Mouse (Mus musculus) left cerebral cortex, postnatal 4 days (tissue): ENCODE results near the gene Sema3d. TPM values are rescaled to one million over a fixed set of nuclear protein-coding genes. Genes with fewer than 3 reads are reported as not detected.

Source experiments
- DNase-seq: peaks from one replicate; pipeline ENCODE4 v3.0.0-alpha.2; 2022
- intact Hi-C: fragments of 180-260 bp; cut with DNase I; formaldehyde crosslinking; loops from one replicate; pipeline ENCODE4 v1.15.1; 2025
- total RNA-seq, 2 experiments: library from RNA; stranded (reverse); gene quantifications; 2 replicates each; pipeline ENCODE4 v1.2.3; 2021

Sema3d gene
- total RNA-seq = 1 to 10 TPM; 6.3 to 6.9 TPM

- intact Hi-C loops = loop anchor here (5.0 kb wide), 1 partner anchor 356 kb away; no protein-coding TSS in a partner anchor
- peak; percentile 83 for DNase-seq
Observed at GRCm38 (mm10) chr5:12383133-12383959, at the start of gene Sema3d. Sema3d (plus strand) TSS chr5:12383385.

GRCm38 (mm10) chr5:12377261-12377660, 5.9 kb upstream of the Sema3d start:
- intact Hi-C loops = no loop called here
- DNase-seq = no peak

GRCm38 (mm10) chr5:12378900-12379299, 4.3 kb upstream of the Sema3d start:
- intact Hi-C loops = no loop called here
- no peak for DNase-seq

- intact Hi-C loops = loop anchor here (5.0 kb wide), 1 partner anchor 355 kb away; no protein-coding TSS in a partner anchor
- DNase-seq = no peak
Observed at GRCm38 (mm10) chr5:12382010-12382409, 1.2 kb upstream of the Sema3d start.

- DNase-seq = no peak
- intact Hi-C loops = loop anchor here (5.0 kb wide), 1 partner anchor 357 kb away; no protein-coding TSS in a partner anchor
Observed at GRCm38 (mm10) chr5:12383960-12384285, 738 bp downstream of the Sema3d start.

GRCm38 (mm10) chr5:12392667-12393066, 9.5 kb downstream of the Sema3d start:
- DNase-seq = no peak
- intact Hi-C loops = no loop called here

- no peak for DNase-seq
- intact Hi-C loops = no loop called here
Observed at GRCm38 (mm10) chr5:12399271-12399670, 16.1 kb downstream of the Sema3d start.

GRCm38 (mm10) chr5:12404229-12404628, 21.0 kb downstream of the Sema3d start:
- DNase-seq = no peak
- intact Hi-C loops = no loop called here

GRCm38 (mm10) chr5:12412595-12412994, 29.4 kb downstream of the Sema3d start:
- no peak for DNase-seq
- intact Hi-C loops = no loop called here

GRCm38 (mm10) chr5:12423264-12423663, 40.1 kb downstream of the Sema3d start:
- intact Hi-C loops = no loop called here
- DNase-seq = no peak

- DNase-seq = no peak
- intact Hi-C loops = no loop called here
Observed at GRCm38 (mm10) chr5:12441737-12442136, 58.6 kb downstream of the Sema3d start.

- no peak for DNase-seq
- intact Hi-C loops = no loop called here
Observed at GRCm38 (mm10) chr5:12442176-12443105, 59.3 kb downstream of the Sema3d start.

- DNase-seq = no peak
- intact Hi-C loops = no loop called here
Observed at GRCm38 (mm10) chr5:12451089-12451488, 67.9 kb downstream of the Sema3d start.

- no peak for DNase-seq
- intact Hi-C loops = no loop called here
Observed at GRCm38 (mm10) chr5:12454946-12455345, 71.8 kb downstream of the Sema3d start.

GRCm38 (mm10) chr5:12457509-12457908, 74.3 kb downstream of the Sema3d start:
- DNase-seq = no peak
- intact Hi-C loops = no loop called here

GRCm38 (mm10) chr5:12467568-12468336, 84.6 kb downstream of the Sema3d start:
- no peak for DNase-seq
- intact Hi-C loops = no loop called here

GRCm38 (mm10) chr5:12474904-12475638, 91.9 kb downstream of the Sema3d start:
- peak; percentile 44 for DNase-seq
- intact Hi-C loops = no loop called here

GRCm38 (mm10) chr5:12475639-12475916, 92.4 kb downstream of the Sema3d start:
- intact Hi-C loops = no loop called here
- no peak for DNase-seq

- intact Hi-C loops = no loop called here
- no peak for DNase-seq
Observed at GRCm38 (mm10) chr5:12487926-12488325, 104.7 kb downstream of the Sema3d start.

- DNase-seq = no peak
- intact Hi-C loops = no loop called here
Observed at GRCm38 (mm10) chr5:12491704-12492103, 108.5 kb downstream of the Sema3d start.
